Mouse (Mus musculus) heart, embryonic 11.5 days (tissue): Measurements from ENCODE around the gene Fbxw27. TPM values are rescaled to one million over a fixed set of nuclear protein-coding genes. Genes with fewer than 3 reads are reported as not detected.
"Not testable (repeated sequence)": the region's sequence is repeated elsewhere in the genome, so short reads cannot be mapped to it uniquely, and the experiment has no call there.

ENCODE experiments used
- ATAC-seq: fragments of 200-750 bp; cut with Nextera tagmentation; replicated peaks from 2 replicates; pipeline ENCODE4 v1.8.0; 2017; ENCODE audit warnings: moderate library complexity; ENCODE audit not compliant: insufficient number of reproducible peaks, low FRiP score, low TSS enrichment
- H3K27ac ChIP-seq: fragments of 300-500 bp; sonication (generic); 2 replicates; pipeline ENCODE4 v1.5.1; 2014; ENCODE audit warnings: mild to moderate bottlenecking, low read depth, low read length
- H3K27me3 ChIP-seq: fragments of 300-500 bp; sonication (generic); 2 replicates; pipeline ENCODE4 v1.6.1; 2014; ENCODE audit warnings: mild to moderate bottlenecking, low read length, mixed read lengths; ENCODE audit not compliant: control insufficient read depth, insufficient read depth
- H3K36me3 ChIP-seq: fragments of 300-500 bp; sonication (generic); 2 replicates; pipeline ENCODE4 v1.6.1; 2014; ENCODE audit warnings: mild to moderate bottlenecking, low read length, moderate library complexity, mixed read lengths; ENCODE audit not compliant: control insufficient read depth, insufficient read depth
- H3K4me1 ChIP-seq: fragments of 300-500 bp; sonication (generic); 2 replicates; pipeline ENCODE4 v1.6.1; 2014; ENCODE audit warnings: low read length; ENCODE audit not compliant: control insufficient read depth, insufficient read depth
- H3K4me2 ChIP-seq: fragments of 300-500 bp; sonication (generic); 2 replicates; pipeline ENCODE4 v1.6.1; 2014; ENCODE audit warnings: mild to moderate bottlenecking, moderate library complexity
- H3K4me3 ChIP-seq: fragments of 300-500 bp; sonication (generic); 2 replicates; pipeline ENCODE4 v1.5.1; 2014; ENCODE audit warnings: low read depth, low read length
- H3K9ac ChIP-seq: fragments of 300-500 bp; sonication (generic); 2 replicates; pipeline ENCODE4 v1.6.1; 2014; ENCODE audit warnings: mild to moderate bottlenecking, low read depth, low read length, moderate library complexity
- H3K9me3 ChIP-seq: fragments of 300-500 bp; sonication (generic); replicated peaks from 2 replicates; pipeline ENCODE4 v1.6.1; 2016; ENCODE audit warnings: low read length; ENCODE audit not compliant: control insufficient read depth
- WGBS: fragments of 180-500 bp; shearing (Covaris S2); extraction: QIAGEN DNeasy Blood & Tissue Kit; methylation state at CpG from one replicate; pipeline ENCODE4 v1.1.7; 2014; ENCODE audit not compliant: insufficient replicate concordance; 5-methylcytosine and 5-hydroxymethylcytosine counted together
- polyA plus RNA-seq: library from polyadenylated mRNA; unstranded; fragments of >200 nt; fragmentation: Nextera tagmentation; extraction: Ambion mirVana; gene quantifications from 2 replicates; pipeline ENCODE4 v1.2.1, GENCODE M21; 2014

The Fbxw27 gene
- polyA plus RNA-seq, 1 experiment from 2014 or later = not detected

DNA sequence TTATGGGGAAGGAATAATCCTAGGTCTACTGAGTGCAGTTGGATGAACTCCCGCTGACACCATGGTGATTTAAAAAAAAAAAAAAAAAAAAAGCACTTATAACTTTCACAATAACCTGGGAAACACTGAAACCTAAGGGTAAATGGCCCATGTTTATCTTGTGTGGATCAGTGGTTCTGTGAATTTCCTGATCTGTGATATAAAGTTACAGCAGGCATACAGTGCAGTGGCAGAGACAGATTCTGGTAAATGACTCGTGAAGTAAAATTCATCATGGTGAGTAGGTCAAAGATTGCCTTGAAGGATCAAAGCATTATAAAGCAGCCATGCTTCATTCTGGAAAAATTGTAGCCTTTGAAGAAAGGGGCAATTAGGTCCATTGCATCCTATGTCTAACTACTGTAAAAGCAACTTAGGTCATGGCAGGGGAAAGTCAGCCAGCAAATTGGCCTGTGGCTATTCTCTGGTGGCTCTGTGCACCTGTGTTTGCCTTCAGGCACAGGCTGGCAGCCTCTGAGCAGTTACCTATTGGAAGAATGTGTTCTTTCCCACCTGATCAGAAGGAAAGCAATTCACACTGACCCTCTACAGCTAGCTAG, 16.3 kb upstream of the Fbxw27 start:
- no peak overlapping the region for H3K4me2 ChIP-seq
- H3K9me3 ChIP-seq = no peaks in the 10 kb centered on the region
- H3K4me3 ChIP-seq = no peak overlapping the region
- H3K27ac ChIP-seq = no peak overlapping the region
- H3K36me3 ChIP-seq = no peaks in the 10 kb centered on the region
- ATAC-seq = no peak
- H3K27me3 ChIP-seq = no peaks in the 10 kb centered on the region
- no peaks in the 10 kb centered on the region for H3K4me1 ChIP-seq
- WGBS = 86% methylated on average over 2 of the region's 2 CpGs
- H3K9ac ChIP-seq = no peak overlapping the region

DNA sequence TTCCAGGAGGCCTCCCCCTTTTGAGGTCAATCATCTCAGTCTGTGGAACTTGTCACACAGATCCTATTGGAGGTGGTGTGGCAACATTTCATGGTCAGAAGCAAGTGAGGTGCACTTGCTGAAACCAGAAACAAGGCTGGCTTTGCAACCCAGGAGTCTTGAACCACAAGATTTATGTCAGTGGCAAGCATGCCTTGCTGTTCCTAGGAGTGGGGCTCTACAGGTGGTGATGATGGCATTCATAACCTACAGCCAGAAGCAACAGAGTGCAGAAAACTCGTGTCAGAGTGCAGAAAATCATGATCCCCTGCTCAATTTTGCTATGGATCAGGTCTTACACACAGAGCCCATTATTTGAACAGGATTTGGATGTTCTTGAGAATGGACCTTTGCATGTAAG, 15.8 kb upstream of the Fbxw27 start:
- 44% methylated on average over 1 of the region's 1 CpGs for WGBS
- Histone ChIP-seq H3K27ac (no peak overlapping the region), H3K4me3 (no peak overlapping the region), H3K4me1 (no peaks in the 10 kb centered on the region), H3K4me2 (no peak overlapping the region), H3K27me3 (no peaks in the 10 kb centered on the region), H3K9me3 (no peaks in the 10 kb centered on the region), H3K36me3 (no peaks in the 10 kb centered on the region), H3K9ac (no peak overlapping the region)
- no peak for ATAC-seq

GRCm38 (mm10) chr9:109805596-109805995, 15.1 kb upstream of the Fbxw27 start:
- H3K4me2 ChIP-seq, H3K36me3 ChIP-seq, H3K27ac ChIP-seq, H3K9me3 ChIP-seq, H3K9ac ChIP-seq, H3K27me3 ChIP-seq, H3K4me3 ChIP-seq, H3K4me1 ChIP-seq, ATAC-seq: not testable (repeated sequence)
- 83% methylated on average over 2 of the region's 2 CpGs for WGBS

- ATAC-seq = no peak
- Histone ChIP-seq H3K4me1 (no peaks in the 10 kb centered on the region), H3K9me3 (no peaks in the 10 kb centered on the region), H3K4me3 (no peak overlapping the region), H3K4me2 (no peak overlapping the region), H3K27ac (no peak overlapping the region), H3K36me3 (no peaks in the 10 kb centered on the region), H3K9ac (no peak overlapping the region), H3K27me3 (no peaks in the 10 kb centered on the region)
- 87% methylated on average over 1 of the region's 1 CpGs for WGBS
Measured at GRCm38 (mm10) chr9:109798051-109798450, 7.6 kb upstream of the Fbxw27 start.

- H3K4me1 ChIP-seq = no peaks in the 10 kb centered on the region
- no peaks in the 10 kb centered on the region for H3K27me3 ChIP-seq
- H3K4me3 ChIP-seq = no peak overlapping the region
- 76% methylated on average over 2 of the region's 2 CpGs for WGBS
- H3K27ac ChIP-seq = no peak overlapping the region
- ATAC-seq = no peak
- H3K9ac ChIP-seq = no peak overlapping the region
- no peak overlapping the region for H3K4me2 ChIP-seq
- H3K9me3 ChIP-seq = no peaks in the 10 kb centered on the region
- no peaks in the 10 kb centered on the region for H3K36me3 ChIP-seq
Measured at GRCm38 (mm10) chr9:109795811-109796210, 5.3 kb upstream of the Fbxw27 start.

- ATAC-seq = no peak
- 85% methylated on average over 2 of the region's 2 CpGs for WGBS
- Histone ChIP-seq H3K9ac (no peak overlapping the region), H3K4me3 (no peak overlapping the region), H3K9me3 (no peaks in the 10 kb centered on the region), H3K27me3 (no peaks in the 10 kb centered on the region), H3K4me1 (no peaks in the 10 kb centered on the region), H3K36me3 (no peaks in the 10 kb centered on the region), H3K27ac (no peak overlapping the region), H3K4me2 (no peak overlapping the region)
Measured at GRCm38 (mm10) chr9:109795221-109795620, 4.8 kb upstream of the Fbxw27 start.

DNA sequence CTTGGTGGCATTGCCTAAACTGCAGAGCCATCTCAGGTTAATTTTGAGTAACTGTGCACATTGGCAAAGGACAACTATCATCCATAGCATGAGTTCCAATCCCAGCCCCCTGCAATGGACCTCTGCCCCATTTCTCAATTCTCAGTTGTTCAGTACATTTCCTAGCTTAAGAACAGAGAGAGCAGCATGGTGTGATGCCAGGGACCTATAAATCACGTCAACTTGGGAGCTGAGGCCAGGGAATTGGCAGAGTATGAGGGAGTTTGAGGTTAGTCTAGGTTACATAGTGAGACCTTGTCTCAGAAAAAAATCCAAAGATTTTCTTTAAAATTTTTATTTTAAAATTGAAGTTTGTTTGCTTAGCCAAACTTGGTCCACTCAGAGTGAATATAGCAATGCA, 23.6 kb downstream of the Fbxw27 start:
- not testable (repeated sequence) for H3K27ac ChIP-seq, H3K9ac ChIP-seq, H3K4me1 ChIP-seq, H3K9me3 ChIP-seq, H3K4me2 ChIP-seq, H3K4me3 ChIP-seq, H3K27me3 ChIP-seq, ATAC-seq, H3K36me3 ChIP-seq
- 52% methylated on average over 1 of the region's 1 CpGs for WGBS

DNA sequence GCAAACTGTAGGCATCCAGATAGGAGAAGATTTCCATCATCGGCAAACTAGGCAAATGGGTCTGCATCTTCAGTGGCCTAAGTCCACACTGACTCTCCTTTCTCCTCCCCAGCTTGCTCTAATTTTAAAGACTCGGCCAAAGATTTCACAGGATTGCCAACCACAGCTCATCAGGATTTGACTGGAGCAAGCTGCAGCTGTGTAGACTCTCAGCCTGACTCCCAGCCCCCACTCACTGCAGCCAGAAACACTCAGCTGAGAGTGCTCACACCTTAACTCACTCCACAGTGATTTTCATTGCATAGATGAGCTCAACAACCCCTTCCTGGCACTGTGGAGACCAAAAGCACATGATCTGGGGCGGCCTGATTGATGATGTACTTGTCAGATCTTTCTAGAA, 44.5 kb downstream of the Fbxw27 start, which contains the start of gene Fbxw26:
TSS of gene Fbxw26 (minus strand) at position 101 of the 400 bp plus-strand sequence.
- H3K27me3 ChIP-seq, H3K4me3 ChIP-seq, H3K27ac ChIP-seq, H3K4me1 ChIP-seq, H3K36me3 ChIP-seq, H3K9me3 ChIP-seq, H3K9ac ChIP-seq, ATAC-seq, H3K4me2 ChIP-seq: not testable (repeated sequence)
- WGBS = 83% methylated on average over 3 of the region's 3 CpGs
